Mouse (Mus musculus): Measurements from ENCODE around the gene Cc2d2b.

- TF ChIP-seq MAFK (IDR thresholded peaks at IDR 0.05; ENCODE audit: insufficient read depth, low read depth, low read length) = no peak
- no peak for TF ChIP-seq ZNF384 (IDR thresholded peaks at IDR 0.05; ENCODE audit: low read depth, low read length)
- TF ChIP-seq HCFC1 (IDR thresholded peaks at IDR 0.05; ENCODE audit: borderline replicate concordance, insufficient read depth, low read length) = no peak
- TF ChIP-seq ZC3H11A (IDR thresholded peaks at IDR 0.05; ENCODE audit: borderline replicate concordance, low read depth, low read length) = 0 out of 2 replicates have a peak, but pooled peaks have one; percentile 43
- TF ChIP-seq CHD2 (IDR thresholded peaks at IDR 0.05; ENCODE audit: low read depth, low read length) = no peak
These were observed 26.2 kb upstream of the Cc2d2b start for GRCm38 (mm10) chr19:40722137-40723038.
